Mouse (Mus musculus): Measurements from ENCODE around the gene Gm14327.
"Not testable (repeated sequence)": the region's sequence is repeated elsewhere in the genome, so short reads cannot be mapped to it uniquely, and the experiment has no call there.

Gene Gm14327

DNA sequence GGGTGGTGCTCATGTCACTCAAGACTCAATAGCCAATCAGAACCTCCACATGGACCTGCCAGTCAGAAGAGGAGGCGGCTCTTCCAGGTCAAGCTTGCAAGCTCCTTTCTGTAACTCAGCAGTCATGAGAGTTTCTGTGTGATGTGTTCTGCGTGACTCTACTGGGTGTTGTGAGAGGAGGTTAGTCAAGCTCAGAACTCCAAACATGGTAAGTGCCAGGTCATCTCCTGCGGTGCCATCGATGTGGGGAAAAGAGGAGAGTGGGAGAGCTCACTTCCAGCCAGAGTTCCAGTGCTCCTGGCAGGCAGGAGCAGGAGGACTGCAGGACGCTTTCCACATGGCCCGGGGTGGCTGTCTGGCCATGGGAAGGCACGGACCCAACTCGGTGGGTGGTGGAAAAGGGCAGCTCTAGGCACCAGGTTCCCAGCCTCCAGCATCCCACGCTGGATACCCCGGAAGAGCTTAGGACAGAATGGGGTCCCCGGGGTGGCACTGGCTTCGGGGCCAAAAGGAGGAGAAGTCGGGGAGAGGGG lies at the start of gene Gm14327:
Gm14327 (plus strand) TSS at position 51 of the 533 bp plus-strand sequence.
- not testable (repeated sequence) for DNase-seq (ENCODE audit: low read depth, low spot score)

GRCm38 (mm10) chr2:177862254-177862653 lies 34.6 kb upstream of the Gm14327 start:
- not testable (repeated sequence) for DNase-seq (ENCODE audit: low read depth, low spot score)

GRCm38 (mm10) chr2:177887743-177888142 lies 9.2 kb upstream of the Gm14327 start:
- not testable (repeated sequence) for DNase-seq (ENCODE audit: low read depth, low spot score)

- DNase-seq (ENCODE audit: low read depth, low spot score): not testable (repeated sequence)
These were observed 1.3 kb downstream of the Gm14327 start for GRCm38 (mm10) chr2:177898171-177898570.

DNA sequence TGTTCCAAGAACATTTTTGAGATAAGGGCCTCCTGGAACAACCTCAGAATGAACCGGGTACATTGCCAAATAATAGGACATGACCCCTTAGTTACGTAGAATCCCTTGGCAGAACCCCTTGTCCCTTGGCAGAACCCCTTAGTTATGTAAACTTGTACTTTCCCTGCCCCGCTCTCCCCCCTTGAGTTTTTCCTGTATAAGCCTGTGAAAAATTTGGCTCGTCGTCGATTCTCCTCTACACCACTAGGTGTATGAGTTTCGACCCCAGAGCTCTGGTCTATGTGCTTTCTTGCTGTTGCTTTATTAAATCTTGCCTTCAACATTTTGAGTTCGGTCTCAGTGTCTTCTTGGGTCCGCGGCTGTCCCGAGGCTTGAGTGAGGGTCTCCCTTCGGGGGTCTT lies 6.4 kb downstream of the Gm14327 start:
- DNase-seq (ENCODE audit: low read depth, low spot score): not testable (repeated sequence)

DNA sequence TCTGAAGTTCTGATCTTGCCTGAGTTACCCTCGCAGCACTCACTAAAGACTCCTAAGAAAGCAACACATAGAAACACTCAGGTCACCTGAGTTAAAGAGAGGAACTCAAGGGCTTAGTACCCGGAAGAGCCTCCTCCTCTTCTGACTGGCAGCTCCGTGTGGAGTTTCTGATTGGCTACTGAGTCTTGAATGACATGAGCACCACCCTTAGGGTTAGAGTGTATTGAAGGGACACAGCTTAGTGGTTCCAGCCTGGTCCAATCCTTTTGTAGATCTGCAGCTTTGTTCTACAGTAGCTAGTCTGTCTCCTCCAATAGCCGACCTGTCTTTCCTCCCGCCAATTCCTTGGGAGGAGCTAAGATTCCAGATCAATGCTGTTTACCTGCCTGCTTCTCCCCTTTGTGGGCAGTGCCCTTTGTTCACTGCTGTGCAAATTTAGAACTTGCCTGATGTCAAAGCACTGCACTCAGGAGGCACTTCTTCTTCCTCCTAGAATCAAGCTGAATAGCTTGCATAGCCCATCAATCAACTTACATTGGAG lies 28.7 kb downstream of the Gm14327 start, which contains the start of gene Zfp972:
Zfp972 (minus strand) TSS at position 51 of the 541 bp plus-strand sequence.
- DNase-seq (ENCODE audit: low read depth, low spot score): peak; percentile 83

Measured in R1 (cell line).